Mouse (Mus musculus): ENCODE results near the gene Atr. TPM values are rescaled to one million over a fixed set of nuclear protein-coding genes. Genes with fewer than 3 reads are reported as not detected.
"Not testable (repeated sequence)": the region's sequence is repeated elsewhere in the genome, so short reads cannot be mapped to it uniquely, and the experiment has no call there.

Gene Atr
- polyA plus RNA-seq, 1 experiment from 2014 or later, result 13.2 TPM

DNA sequence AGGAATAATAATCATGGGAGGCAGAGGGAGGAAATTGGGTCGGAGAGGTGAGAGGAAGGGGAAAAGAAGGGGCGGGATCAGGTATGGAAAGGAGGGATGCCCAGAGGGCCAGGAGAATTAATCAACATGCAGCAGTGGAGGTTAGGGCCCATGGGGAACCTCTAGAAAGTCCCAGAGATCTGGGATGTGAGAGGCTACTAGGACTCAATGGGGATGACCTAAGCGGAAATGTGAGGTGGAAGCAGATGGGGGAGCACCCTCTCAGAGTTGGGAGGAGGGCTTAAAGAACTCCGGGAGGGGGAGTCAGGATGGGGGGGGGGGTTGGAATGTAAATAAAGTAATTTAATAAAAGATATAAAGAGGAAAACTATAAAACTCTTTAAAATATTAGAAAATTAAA is 96.3 kb downstream of the Atr start:
- Histone ChIP-seq H3K36me3 (0 out of 2 replicates have a peak, but pooled peaks cover 1% of the 10 kb centered on the region), H3K9me3 (replicated peaks) (no peaks in the 10 kb centered on the region), H3K4me2 (replicated peaks) (peak overlapping the region; percentile 58; the same call in 1 of the 2 replicates), H3K9ac (no peak overlapping the region), H3K4me1 (peaks cover 3% of the 10 kb centered on the region; the same call in 1 of the 2 replicates), H3K27me3 (no peaks in the 10 kb centered on the region), H3K4me3 (replicated peaks) (peak overlapping the region; percentile 100), H3K27ac (replicated peaks) (no peak overlapping the region)
- 78% methylated on average over 4 of the region's 4 CpGs for whole genome bisulfite sequencing
- no peak for ATAC-seq (ENCODE audit: insufficient number of reproducible peaks, low FRiP score, low TSS enrichment, low read depth)

- Histone ChIP-seq H3K27ac (replicated peaks) (peak overlapping the region; percentile 95; the same call in 1 of the 2 replicates), H3K27me3 (no peaks in the 10 kb centered on the region), H3K36me3 (0 out of 2 replicates have a peak, but pooled peaks cover 4% of the 10 kb centered on the region), H3K9me3 (replicated peaks) (no peaks in the 10 kb centered on the region), H3K9ac (peak overlapping the region; percentile 99), H3K4me1 (peaks cover 3% of the 10 kb centered on the region; the same call in 1 of the 2 replicates), H3K4me3 (replicated peaks) (peak overlapping the region; percentile 100), H3K4me2 (replicated peaks) (peak overlapping the region; percentile 58)
- WGBS, result under 1% methylated on average over 7 of the region's 7 CpGs
- ATAC-seq (ENCODE audit: insufficient number of reproducible peaks, low FRiP score, low TSS enrichment, low read depth), result 0 out of 2 replicates have a peak, but pooled peaks have one; percentile 50
Measured at GRCm38 (mm10) chr9:95954226-95954584, 96.8 kb downstream of the Atr start.

- Histone ChIP-seq H3K27me3 (no peaks in the 10 kb centered on the region), H3K36me3 (0 out of 2 replicates have a peak, but pooled peaks cover 4% of the 10 kb centered on the region), H3K4me2 (replicated peaks) (peak within 1 kb of the TSS; percentile 58), H3K4me3 (replicated peaks) (peak within 1 kb of the TSS; percentile 100), H3K9ac (peak within 1 kb of the TSS; percentile 99), H3K27ac (replicated peaks) (peak within 1 kb of the TSS; percentile 95), H3K4me1 (peaks cover 3% of the 10 kb centered on the region; the same call in 1 of the 2 replicates), H3K9me3 (replicated peaks) (no peaks in the 10 kb centered on the region)
- WGBS, result under 1% methylated on average over 57 of the region's 57 CpGs
- peak; percentile 97 for ATAC-seq (ENCODE audit: insufficient number of reproducible peaks, low FRiP score, low TSS enrichment, low read depth)
Measured at GRCm38 (mm10) chr9:95954585-95955461, 97.4 kb downstream of the Atr start, which contains the start of gene Xrn1. Xrn1 (plus strand) TSS chr9:95954760.

DNA sequence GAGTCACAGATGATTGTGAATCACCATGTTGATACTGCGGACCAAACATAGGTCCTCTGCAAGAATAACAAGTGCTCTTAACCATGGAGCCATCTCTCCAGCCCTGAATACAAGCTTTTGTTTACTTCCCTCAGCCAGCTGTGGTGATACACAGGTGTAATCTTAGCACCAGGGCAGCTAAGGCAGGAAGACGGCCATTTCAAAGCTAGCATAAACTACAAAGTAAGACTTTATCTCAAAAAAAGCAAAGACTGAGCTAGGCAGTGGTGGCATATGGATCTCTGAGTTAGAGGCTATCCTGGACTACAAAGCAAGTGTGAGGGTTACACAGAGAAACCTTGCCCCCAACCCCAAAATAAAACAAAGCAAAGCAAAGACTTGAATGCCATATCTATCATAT is 100.2 kb downstream of the Atr start:
- no peaks in the 10 kb centered on the region for H3K9me3 ChIP-seq (replicated peaks)
- no peaks in the 10 kb centered on the region for H3K27me3 ChIP-seq
- H3K36me3 ChIP-seq, result 0 out of 2 replicates have a peak, but pooled peaks cover 4% of the 10 kb centered on the region
- H3K4me3 ChIP-seq (replicated peaks), result no peak overlapping the region
- H3K9ac ChIP-seq, result no peak overlapping the region
- H3K4me2 ChIP-seq (replicated peaks), result no peak overlapping the region
- H3K27ac ChIP-seq (replicated peaks), result no peak overlapping the region
- peaks cover 3% of the 10 kb centered on the region; the same call in 1 of the 2 replicates for H3K4me1 ChIP-seq
- no peak for ATAC-seq (ENCODE audit: insufficient number of reproducible peaks, low FRiP score, low TSS enrichment, low read depth)
- 90% methylated on average over 2 of the region's 2 CpGs for WGBS

DNA sequence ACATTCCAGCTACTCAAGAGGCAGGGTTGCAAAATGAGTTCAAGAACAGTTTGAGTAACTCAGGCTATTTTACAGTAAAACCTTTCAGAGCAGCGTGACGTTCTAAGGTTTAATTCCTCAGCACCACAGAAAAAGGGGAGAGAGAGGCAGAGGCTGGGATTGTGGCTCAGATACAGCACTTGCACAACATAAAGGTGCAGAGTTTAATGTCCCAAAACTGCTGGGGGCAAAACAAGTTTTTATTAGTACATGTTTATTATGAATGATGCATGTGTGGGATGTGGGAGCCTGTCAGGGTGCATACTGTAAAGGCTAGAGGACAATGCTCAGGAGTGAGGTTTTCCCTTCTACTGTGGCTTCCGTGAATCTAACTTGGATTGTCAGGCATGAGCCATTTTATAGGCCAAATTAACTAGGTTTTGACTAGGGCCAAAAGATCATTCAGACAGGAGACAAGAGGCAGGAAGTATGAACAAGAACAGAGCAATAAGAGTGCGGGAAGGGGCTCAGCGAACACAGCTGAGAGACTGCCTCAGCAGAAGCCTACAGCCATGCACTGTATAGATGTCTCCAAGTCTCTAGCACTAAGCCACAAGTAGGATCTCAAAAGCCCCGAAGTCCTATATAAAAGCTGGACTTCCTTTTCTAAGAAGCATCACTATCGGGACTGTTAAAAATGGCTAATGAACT is 100.8 kb downstream of the Atr start:
- H3K9me3 ChIP-seq (replicated peaks), result no peaks in the 10 kb centered on the region
- H3K27me3 ChIP-seq, result no peaks in the 10 kb centered on the region
- no peak overlapping the region for H3K9ac ChIP-seq
- H3K4me3 ChIP-seq (replicated peaks), result no peak overlapping the region
- no peak for ATAC-seq (ENCODE audit: insufficient number of reproducible peaks, low FRiP score, low TSS enrichment, low read depth)
- H3K4me2 ChIP-seq (replicated peaks), result no peak overlapping the region
- WGBS, result 94% methylated on average over 7 of the region's 7 CpGs
- no peak overlapping the region for H3K27ac ChIP-seq (replicated peaks)
- 0 out of 2 replicates have a peak, but pooled peaks cover 4% of the 10 kb centered on the region for H3K36me3 ChIP-seq
- H3K4me1 ChIP-seq, result peaks cover 3% of the 10 kb centered on the region; the same call in 1 of the 2 replicates

GRCm38 (mm10) chr9:95958731-95959105 is 101.3 kb downstream of the Atr start:
- H3K4me1 ChIP-seq; H3K36me3 ChIP-seq; H3K9me3 ChIP-seq (replicated peaks); H3K27me3 ChIP-seq; ATAC-seq (ENCODE audit: insufficient number of reproducible peaks, low FRiP score, low TSS enrichment, low read depth); H3K9ac ChIP-seq; H3K4me2 ChIP-seq (replicated peaks); H3K27ac ChIP-seq (replicated peaks); H3K4me3 ChIP-seq (replicated peaks): not testable (repeated sequence)
- 83% methylated on average over 2 of the region's 2 CpGs for WGBS

DNA sequence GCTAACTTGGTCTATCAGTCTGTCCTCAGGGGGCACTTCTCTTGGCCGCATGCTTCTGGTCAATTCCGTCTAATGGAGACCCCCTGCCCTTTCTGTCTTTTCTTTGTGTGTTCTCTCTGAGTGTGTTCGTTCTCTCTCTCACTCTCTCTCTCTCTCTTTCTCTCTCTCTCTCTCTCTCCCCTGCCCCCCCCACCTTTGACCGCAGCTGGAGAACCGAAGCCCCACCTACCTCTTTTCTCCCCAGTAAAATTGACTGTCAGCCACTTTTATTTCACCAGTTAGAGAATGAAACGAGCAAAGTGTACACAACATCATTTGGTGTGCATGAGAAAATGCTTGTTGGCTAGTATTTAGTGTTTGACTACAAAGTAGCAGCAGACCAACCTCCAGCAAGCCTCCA is 101.8 kb downstream of the Atr start:
- Histone ChIP-seq H3K9ac (no peak overlapping the region), H3K4me2 (replicated peaks) (no peak overlapping the region), H3K27me3 (no peaks in the 10 kb centered on the region), H3K27ac (replicated peaks) (no peak overlapping the region), H3K9me3 (replicated peaks) (no peaks in the 10 kb centered on the region), H3K4me1 (peaks cover 3% of the 10 kb centered on the region; the same call in 1 of the 2 replicates), H3K36me3 (peaks cover 4% of the 10 kb centered on the region; the same call in 1 of the 2 replicates), H3K4me3 (replicated peaks) (no peak overlapping the region)
- 90% methylated on average over 6 of the region's 6 CpGs for WGBS
- no peak for ATAC-seq (ENCODE audit: insufficient number of reproducible peaks, low FRiP score, low TSS enrichment, low read depth)

GRCm38 (mm10) chr9:95959732-95960428 is 102.5 kb downstream of the Atr start:
- Histone ChIP-seq H3K4me3 (replicated peaks) (no peak overlapping the region), H3K9me3 (replicated peaks) (no peaks in the 10 kb centered on the region), H3K27me3 (no peaks in the 10 kb centered on the region), H3K9ac (no peak overlapping the region), H3K4me2 (replicated peaks) (no peak overlapping the region), H3K36me3 (peaks cover 8% of the 10 kb centered on the region; the same call in 1 of the 2 replicates), H3K27ac (replicated peaks) (no peak overlapping the region), H3K4me1 (peaks cover 3% of the 10 kb centered on the region; the same call in 1 of the 2 replicates)
- 89% methylated on average over 3 of the region's 3 CpGs for WGBS
- no peak for ATAC-seq (ENCODE audit: insufficient number of reproducible peaks, low FRiP score, low TSS enrichment, low read depth)

GRCm38 (mm10) chr9:95961058-95961457 is 103.7 kb downstream of the Atr start:
- Histone ChIP-seq H3K4me2 (replicated peaks) (no peak overlapping the region), H3K4me3 (replicated peaks) (no peak overlapping the region), H3K9ac (no peak overlapping the region), H3K4me1 (peaks cover 3% of the 10 kb centered on the region; the same call in 1 of the 2 replicates), H3K36me3 (peaks cover 10% of the 10 kb centered on the region; the same call in 1 of the 2 replicates), H3K27ac (replicated peaks) (no peak overlapping the region), H3K27me3 (no peaks in the 10 kb centered on the region), H3K9me3 (replicated peaks) (no peaks in the 10 kb centered on the region)
- ATAC-seq (ENCODE audit: insufficient number of reproducible peaks, low FRiP score, low TSS enrichment, low read depth), result no peak

DNA sequence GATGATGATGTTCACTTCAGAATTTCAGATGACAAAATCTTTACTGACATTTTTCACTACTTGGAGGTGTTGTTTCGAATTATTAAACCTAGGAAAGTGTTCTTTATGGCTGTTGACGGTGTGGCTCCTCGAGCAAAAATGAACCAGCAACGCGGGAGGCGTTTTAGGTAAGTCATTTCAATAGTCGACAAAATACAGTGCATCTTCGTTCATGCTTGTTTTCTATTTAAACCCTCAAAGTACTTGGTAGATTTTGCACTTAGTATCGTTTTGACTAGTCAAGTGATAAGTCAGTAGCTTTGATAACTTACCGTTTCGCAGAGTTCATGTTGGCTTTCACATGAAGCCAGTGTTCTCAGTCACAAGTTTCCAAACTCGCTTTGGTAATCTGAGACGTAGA is 106.6 kb downstream of the Atr start:
- H3K9ac ChIP-seq, result no peak overlapping the region
- ATAC-seq (ENCODE audit: insufficient number of reproducible peaks, low FRiP score, low TSS enrichment, low read depth), result no peak
- no peak overlapping the region for H3K4me2 ChIP-seq (replicated peaks)
- H3K27ac ChIP-seq (replicated peaks), result no peak overlapping the region
- no peak overlapping the region for H3K4me3 ChIP-seq (replicated peaks)
- H3K36me3 ChIP-seq, result peaks cover 17% of the 10 kb centered on the region
- WGBS, result 95% methylated on average over 13 of the region's 13 CpGs
- no peaks in the 10 kb centered on the region for H3K9me3 ChIP-seq (replicated peaks)
- H3K4me1 ChIP-seq, result no peaks in the 10 kb centered on the region
- no peaks in the 10 kb centered on the region for H3K27me3 ChIP-seq

GRCm38 (mm10) chr9:95978279-95978678 is 120.9 kb downstream of the Atr start:
- 90% methylated on average over 2 of the region's 2 CpGs for WGBS
- Histone ChIP-seq H3K36me3 (peaks cover 44% of the 10 kb centered on the region), H3K4me1 (no peaks in the 10 kb centered on the region), H3K27me3 (no peaks in the 10 kb centered on the region), H3K27ac (replicated peaks) (no peak overlapping the region), H3K9ac (no peak overlapping the region), H3K9me3 (replicated peaks) (no peaks in the 10 kb centered on the region), H3K4me2 (replicated peaks) (no peak overlapping the region), H3K4me3 (replicated peaks) (no peak overlapping the region)
- no peak for ATAC-seq (ENCODE audit: insufficient number of reproducible peaks, low FRiP score, low TSS enrichment, low read depth)

Data from embryonic facial prominence, embryonic 15.5 days (tissue).